In genomic region chr11:102665637-102666435, GRCm38 (mm10) we compare ENCODE assay signal across 10 mouse cellular contexts. TPM values are rescaled to one million over a fixed set of nuclear protein-coding genes. Genes with fewer than 3 reads are reported as not detected.
DNase-seq lines count a peak whose midpoint lies in the region; ATAC-seq lines count a peak whose summit lies in the region.
"Had no signal": no experiment of that assay in that cellular context is flagged by ENCODE, and none has a peak within 500 bp of the region (broad histone marks: within the 10 kb centered on the region; RNA-seq: fewer than 3 reads in every experiment).

No protein-coding gene starts in this region.

- no peaks in the 10 kb centered on the region for H3K4me1 ChIP-seq in forebrain, embryonic 12.5 days
- H3K4me1 ChIP-seq in forebrain, embryonic 14.5 days (ENCODE audit: control insufficient read depth, insufficient read depth, low read length), result no peaks in the 10 kb centered on the region
- 0 out of 2 replicates have a peak, but pooled peaks cover 6% of the 10 kb centered on the region for H3K4me1 ChIP-seq in liver, embryonic 12.5 days
- no peaks in the 10 kb centered on the region for H3K4me1 ChIP-seq in forebrain, embryonic 15.5 days
- no peaks in the 10 kb centered on the region for H3K4me1 ChIP-seq in stomach, embryonic 14.5 days (ENCODE audit: control insufficient read depth, insufficient read depth, low read length)

- H3K9me3 ChIP-seq in forebrain, embryonic 12.5 days, result peaks cover 13% of the 10 kb centered on the region
- no peaks in the 10 kb centered on the region for H3K9me3 ChIP-seq in forebrain, embryonic 14.5 days (replicated peaks; ENCODE audit: control insufficient read depth, low read length)
- peaks cover 11% of the 10 kb centered on the region; the same call in 1 of the 2 replicates for H3K9me3 ChIP-seq in liver, embryonic 12.5 days (replicated peaks)
- H3K9me3 ChIP-seq in forebrain, embryonic 15.5 days, result no peaks in the 10 kb centered on the region
- peaks cover 14% of the 10 kb centered on the region; the same call in 1 of the 2 replicates for H3K9me3 ChIP-seq in stomach, embryonic 14.5 days (ENCODE audit: control insufficient read depth, low read depth, low read length)

- H3K9ac ChIP-seq in forebrain, embryonic 12.5 days, result no peak overlapping the region
- no peak overlapping the region for H3K9ac ChIP-seq in forebrain, embryonic 14.5 days (ENCODE audit: low read length)
- no peak overlapping the region for H3K9ac ChIP-seq in liver, embryonic 12.5 days
- no peak overlapping the region for H3K9ac ChIP-seq in forebrain, embryonic 15.5 days (replicated peaks)
- H3K9ac ChIP-seq in stomach, embryonic 14.5 days (replicated peaks; ENCODE audit: low read depth, low read length), result no peak overlapping the region

- DNase-seq in forebrain, embryonic 14.5 days (ENCODE audit: low spot score), result no peak
- DNase-seq in liver, result no peak
- DNase-seq in urinary bladder, postnatal 14 days (ENCODE audit: low spot score), result no peak
- no peak for DNase-seq in spleen, adult 18-20 months
- DNase-seq: kidney, adult 18-20 months had no signal

- no peak overlapping the region for H3K27ac ChIP-seq in forebrain, embryonic 12.5 days
- H3K27ac ChIP-seq in forebrain, embryonic 14.5 days (ENCODE audit: low read depth, low read length), result no peak overlapping the region
- H3K27ac ChIP-seq in liver, embryonic 12.5 days, result no peak overlapping the region
- H3K27ac ChIP-seq in forebrain, embryonic 15.5 days (replicated peaks), result no peak overlapping the region
- H3K27ac ChIP-seq in stomach, embryonic 14.5 days (ENCODE audit: low read length), result no peak overlapping the region

- WGBS in forebrain, embryonic 12.5 days, result 49% methylated on average over 83 of the region's 84 CpGs
- WGBS in forebrain, embryonic 14.5 days, result 58% methylated on average over 83 of the region's 84 CpGs
- WGBS in liver, embryonic 12.5 days (ENCODE audit: insufficient replicate concordance), result 42% methylated on average over 82 of the region's 84 CpGs
- 54% methylated on average over 84 of the region's 84 CpGs for WGBS in forebrain, embryonic 15.5 days
- 45% methylated on average over 84 of the region's 84 CpGs for WGBS in stomach, embryonic 14.5 days

- H3K4me3 ChIP-seq in forebrain, embryonic 12.5 days (replicated peaks), result 0 out of 2 replicates have a peak overlapping the region, but pooled peaks have one; percentile 0
- no peak overlapping the region for H3K4me3 ChIP-seq in forebrain, embryonic 14.5 days (ENCODE audit: low read depth, low read length)
- H3K4me3 ChIP-seq in liver, embryonic 12.5 days, result no peak overlapping the region
- peak overlapping the region; percentile 11; the same call in 1 of the 2 replicates for H3K4me3 ChIP-seq in forebrain, embryonic 15.5 days
- H3K4me3 ChIP-seq in stomach, embryonic 14.5 days (ENCODE audit: low read depth, low read length), result peak overlapping the region; percentile 3; the same call in 1 of the 2 replicates
- H3K4me3 ChIP-seq: erythroblast, embryonic 14.5 days had no signal

- H3K36me3 ChIP-seq in forebrain, embryonic 12.5 days (replicated peaks), result no peaks in the 10 kb centered on the region
- no peaks in the 10 kb centered on the region for H3K36me3 ChIP-seq in forebrain, embryonic 14.5 days (ENCODE audit: control insufficient read depth, insufficient read depth, low read length)
- no peaks in the 10 kb centered on the region for H3K36me3 ChIP-seq in liver, embryonic 12.5 days
- no peaks in the 10 kb centered on the region for H3K36me3 ChIP-seq in forebrain, embryonic 15.5 days
- H3K36me3 ChIP-seq in stomach, embryonic 14.5 days (ENCODE audit: control insufficient read depth, insufficient read depth, low read length), result no peaks in the 10 kb centered on the region

- peak overlapping the region; percentile 13; the same call in 1 of the 2 replicates for H3K4me2 ChIP-seq in forebrain, embryonic 12.5 days
- H3K4me2 ChIP-seq in forebrain, embryonic 14.5 days (ENCODE audit: low read length), result no peak overlapping the region
- peak overlapping the region; percentile 2; the same call in 1 of the 2 replicates for H3K4me2 ChIP-seq in liver, embryonic 12.5 days
- no peak overlapping the region for H3K4me2 ChIP-seq in forebrain, embryonic 15.5 days (replicated peaks)
- H3K4me2 ChIP-seq in stomach, embryonic 14.5 days (replicated peaks; ENCODE audit: low read depth, low read length), result 0 out of 2 replicates have a peak overlapping the region, but pooled peaks have one; percentile 3

- H3K27me3 ChIP-seq in forebrain, embryonic 12.5 days, result peaks cover 21% of the 10 kb centered on the region
- 0 out of 2 replicates have a peak, but pooled peaks cover 5% of the 10 kb centered on the region for H3K27me3 ChIP-seq in forebrain, embryonic 14.5 days (replicated peaks; ENCODE audit: control insufficient read depth, insufficient read depth, low read length)
- H3K27me3 ChIP-seq in liver, embryonic 12.5 days (replicated peaks), result peaks cover 54% of the 10 kb centered on the region
- peaks cover 12% of the 10 kb centered on the region; the same call in 1 of the 2 replicates for H3K27me3 ChIP-seq in forebrain, embryonic 15.5 days
- H3K27me3 ChIP-seq in stomach, embryonic 14.5 days (ENCODE audit: control insufficient read depth, insufficient read depth, low read length), result peaks cover 9% of the 10 kb centered on the region

- ATAC-seq in forebrain, embryonic 12.5 days (ENCODE audit: low FRiP score), result no peak
- no peak for ATAC-seq in forebrain, embryonic 14.5 days
- ATAC-seq in liver, embryonic 12.5 days, result no peak
- no peak for ATAC-seq in forebrain, embryonic 15.5 days (replicated peaks)
- no peak for ATAC-seq in stomach, embryonic 14.5 days (ENCODE audit: insufficient number of reproducible peaks, insufficient read depth, low FRiP score, low read depth)

RNA-seq across cellular contexts. Expression of gene Meioc, which starts 2.3 kb away (rescaled TPM):
- polyA plus RNA-seq in forebrain, embryonic 12.5 days (2016; fragmentation: Nextera tagmentation; extraction: Ambion mirVana), result 0.19 and 0.21 TPM in 2 replicates
- 0.09 and 0.14 TPM in 2 replicates for polyA plus RNA-seq in forebrain, embryonic 14.5 days (2014; fragmentation: Nextera tagmentation; extraction: Ambion mirVana)
- polyA plus RNA-seq in liver, embryonic 12.5 days (2016; fragmentation: Nextera tagmentation; extraction: Ambion mirVana), result 0.20 and 0.26 TPM in 2 replicates
- polyA plus RNA-seq in forebrain, embryonic 15.5 days (2015; fragmentation: Nextera tagmentation; extraction: Ambion mirVana), result 0.08 and 0.10 TPM in 2 replicates
- 0.80 and 1.2 TPM in 2 replicates for polyA plus RNA-seq in stomach, embryonic 14.5 days (2014; fragmentation: Nextera tagmentation; extraction: Ambion mirVana)
- polyA plus RNA-seq: erythroblast, embryonic 14.5 days had no signal

RNA-seq across cellular contexts. Expression of gene Ccdc43, which starts 31.7 kb away (rescaled TPM):
- 55.1 and 57.7 TPM in 2 replicates for polyA plus RNA-seq in forebrain, embryonic 12.5 days (2016; fragmentation: Nextera tagmentation; extraction: Ambion mirVana)
- 39.4 and 42.6 TPM in 2 replicates for polyA plus RNA-seq in forebrain, embryonic 14.5 days (2014; fragmentation: Nextera tagmentation; extraction: Ambion mirVana)
- 26.9 and 27.5 TPM in 2 replicates for polyA plus RNA-seq in liver, embryonic 12.5 days (2016; fragmentation: Nextera tagmentation; extraction: Ambion mirVana)
- polyA plus RNA-seq in forebrain, embryonic 15.5 days (2015; fragmentation: Nextera tagmentation; extraction: Ambion mirVana), result 44.9 and 48.3 TPM in 2 replicates
- 39.5 and 47.1 TPM in 2 replicates for polyA plus RNA-seq in stomach, embryonic 14.5 days (2014; fragmentation: Nextera tagmentation; extraction: Ambion mirVana)

Comparison
In these comparisons a context has a peak if more than half of its experiments do, and no peak if none do; other contexts are left out.
1. H3K4me2 ChIP-seq: peak in forebrain, embryonic 12.5 days (single experiment), liver, embryonic 12.5 days (single experiment) and stomach, embryonic 14.5 days (single experiment); none in forebrain, embryonic 14.5 days (single experiment) and forebrain, embryonic 15.5 days (single experiment).
2. H3K4me3 ChIP-seq: peak in forebrain, embryonic 12.5 days (single experiment), forebrain, embryonic 15.5 days (single experiment) and stomach, embryonic 14.5 days (single experiment); none in forebrain, embryonic 14.5 days (single experiment) and liver, embryonic 12.5 days (single experiment).